Mouse (Mus musculus) layer of hippocampus, postnatal 25 days (tissue): ENCODE results near the gene March1. TPM values are rescaled to one million over a fixed set of nuclear protein-coding genes. Genes with fewer than 3 reads are reported as not detected.

Experiments used
- DNase-seq, 2 experiments: peaks; one replicate each; pipeline ENCODE4 v3.0.0; 2022; ENCODE audit warnings: mixed read lengths in 2 of 2, low spot score in 1 of 2; ENCODE audit errors: extremely low spot score in 1 of 2
- total RNA-seq, 2 experiments: library from RNA; stranded (reverse); gene quantifications; 2 replicates each; pipeline ENCODE4 v1.2.3; 2021

The March1 gene
- total RNA-seq, 2 experiments from 2014 or later: 44.7 to 49.5 TPM

DNA sequence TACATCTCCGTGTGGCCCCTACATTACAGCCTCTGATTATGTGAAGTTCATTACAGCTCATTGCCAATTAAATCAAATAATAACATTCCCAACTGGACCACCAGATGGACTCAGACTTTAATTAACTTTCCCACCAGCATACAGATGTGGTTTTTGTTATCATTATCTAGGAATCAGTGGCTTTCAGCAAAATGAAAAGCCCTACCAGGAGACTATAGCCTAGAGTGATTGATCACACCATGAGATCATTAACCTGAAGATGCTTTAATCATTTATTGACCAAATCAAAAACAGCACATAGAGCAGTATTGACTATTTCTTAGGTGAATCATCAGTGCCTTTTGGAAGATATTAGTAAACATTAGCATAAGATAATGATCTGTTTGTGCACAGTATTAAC lies 602.3 kb downstream of the March1 start:
- DNase-seq: no peak

DNA sequence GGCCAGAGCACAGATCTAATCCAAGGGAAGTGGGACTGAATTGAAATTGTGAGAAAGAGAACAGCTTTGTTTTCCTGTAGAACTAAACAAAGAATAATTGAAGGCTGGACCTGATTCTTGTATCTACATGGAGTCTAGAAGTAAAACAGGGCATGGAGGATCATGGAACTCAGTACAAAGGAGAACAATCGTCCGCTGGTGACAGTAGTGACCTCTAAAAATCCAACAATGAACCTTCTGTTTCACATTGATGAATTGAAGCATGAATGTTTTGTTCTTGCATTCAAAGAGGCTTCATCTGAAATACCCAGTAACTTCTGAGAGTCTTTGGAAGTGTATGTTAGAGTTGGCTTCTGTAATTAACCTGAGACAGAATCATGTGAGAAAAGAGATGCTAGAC lies 612.2 kb downstream of the March1 start:
- DNase-seq: no peak

DNA sequence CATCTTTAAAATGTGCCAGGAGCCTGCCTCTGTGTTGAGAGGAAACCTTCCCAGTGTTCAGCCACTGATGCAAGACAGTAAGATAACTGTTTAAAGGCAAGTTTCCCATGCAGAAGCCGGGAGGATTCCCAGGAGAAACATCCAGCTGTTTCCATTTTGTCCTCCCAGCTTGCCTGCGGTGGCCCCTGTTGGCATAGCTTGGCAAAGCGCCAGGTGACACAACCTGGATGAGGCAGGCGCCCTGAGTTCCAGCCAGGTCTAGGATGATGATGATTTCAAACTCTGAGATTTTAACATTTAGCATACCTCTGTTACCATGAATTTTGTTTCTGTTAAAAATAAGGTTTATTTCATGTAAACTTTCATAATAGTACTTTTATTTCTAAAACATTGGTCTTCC lies 651.8 kb downstream of the March1 start:
- DNase-seq: no peak

DNA sequence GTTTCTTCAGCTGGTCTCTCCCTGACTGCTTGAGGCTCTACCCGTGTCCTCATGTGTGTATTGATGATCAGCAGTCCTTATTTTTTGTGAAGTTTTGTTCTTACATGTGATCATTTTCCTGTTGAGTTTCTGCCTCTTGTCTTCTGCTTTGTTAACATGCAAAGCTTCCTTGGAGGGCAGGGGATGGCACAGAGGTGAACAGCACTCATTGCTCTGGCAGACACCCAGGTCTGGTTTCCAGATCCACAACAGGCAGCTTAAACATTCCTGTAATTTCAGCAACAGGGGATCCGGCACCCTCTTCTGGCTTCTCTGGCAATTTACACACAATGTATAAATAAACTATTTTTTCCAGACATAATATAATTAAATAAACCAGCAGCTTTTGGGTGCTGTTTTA lies 652.4 kb downstream of the March1 start:
- no peak for DNase-seq

DNA sequence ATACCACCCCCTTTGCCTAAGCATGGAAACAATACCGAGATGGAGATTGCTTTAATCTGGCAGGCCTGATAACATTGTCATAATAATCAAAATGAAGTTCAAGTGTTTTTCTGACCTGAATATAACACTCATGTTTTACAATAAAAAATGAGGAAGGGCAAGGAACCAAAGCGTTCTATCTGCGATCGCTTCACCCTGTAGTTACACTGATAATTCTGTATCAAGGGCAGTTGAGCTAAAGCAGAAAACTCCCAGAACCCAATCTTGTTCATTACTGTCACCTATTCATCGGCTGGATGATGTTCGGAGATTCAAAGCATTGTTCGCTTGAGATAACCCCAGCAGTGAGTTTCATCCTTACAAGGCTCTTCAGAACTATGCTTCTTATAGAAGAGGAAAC lies 700.1 kb downstream of the March1 start:
- no peak for DNase-seq

DNA sequence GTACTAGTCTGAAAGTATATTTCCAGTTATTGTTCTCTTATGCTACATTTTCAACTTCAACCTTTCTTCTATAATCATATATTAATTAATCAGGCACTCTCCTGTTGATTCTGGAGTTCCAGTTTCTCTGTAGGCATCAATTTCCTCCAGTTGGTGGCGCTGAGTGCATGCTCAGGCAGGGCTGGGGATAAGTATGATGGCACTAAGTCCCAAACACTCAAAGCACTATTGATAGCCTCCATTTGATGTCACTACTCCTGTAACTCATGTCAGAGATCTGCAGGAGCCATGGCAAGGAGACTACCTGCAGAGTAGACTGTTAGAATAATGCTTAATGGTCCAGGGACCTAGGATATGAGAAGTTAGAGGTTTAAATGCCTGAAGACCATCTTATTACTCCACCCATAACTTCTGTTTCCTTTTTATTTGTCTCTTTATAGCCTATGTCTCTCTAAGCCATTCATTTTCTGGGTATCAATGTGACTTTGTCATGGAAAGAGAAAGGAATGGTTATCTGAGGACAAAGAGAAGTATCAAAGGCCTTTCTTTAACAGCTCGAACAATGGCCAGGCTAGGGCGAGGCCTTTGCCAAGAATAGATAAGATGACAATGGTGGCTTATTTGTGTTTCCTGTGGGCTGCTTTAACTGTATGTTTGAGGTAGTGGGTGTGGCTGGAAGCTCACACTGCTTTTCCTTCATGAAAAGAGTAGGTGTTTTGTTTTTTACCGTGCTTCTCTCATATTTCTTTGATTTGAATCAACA lies 705.5 kb downstream of the March1 start:
- peak in 1 of 2 experiments; percentile 51 for DNase-seq

DNA sequence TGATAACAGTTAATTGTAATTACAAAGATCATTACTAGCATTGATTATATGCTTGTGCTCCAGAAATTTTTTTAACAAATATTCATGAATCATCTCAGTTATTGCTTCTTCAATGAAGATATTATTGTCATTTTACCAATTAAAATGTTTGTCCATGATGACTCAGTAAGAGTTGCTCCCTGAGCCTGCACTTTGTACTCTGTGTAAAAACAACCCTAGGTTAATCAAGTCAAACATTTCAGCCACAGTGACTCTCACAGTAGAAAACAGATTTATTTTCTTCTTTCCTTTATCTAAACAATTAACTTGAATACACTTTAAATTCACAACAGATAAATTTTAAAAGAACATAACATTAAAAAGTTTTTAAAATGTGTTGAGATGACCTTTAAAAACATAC lies 708.7 kb downstream of the March1 start:
- no peak for DNase-seq

DNA sequence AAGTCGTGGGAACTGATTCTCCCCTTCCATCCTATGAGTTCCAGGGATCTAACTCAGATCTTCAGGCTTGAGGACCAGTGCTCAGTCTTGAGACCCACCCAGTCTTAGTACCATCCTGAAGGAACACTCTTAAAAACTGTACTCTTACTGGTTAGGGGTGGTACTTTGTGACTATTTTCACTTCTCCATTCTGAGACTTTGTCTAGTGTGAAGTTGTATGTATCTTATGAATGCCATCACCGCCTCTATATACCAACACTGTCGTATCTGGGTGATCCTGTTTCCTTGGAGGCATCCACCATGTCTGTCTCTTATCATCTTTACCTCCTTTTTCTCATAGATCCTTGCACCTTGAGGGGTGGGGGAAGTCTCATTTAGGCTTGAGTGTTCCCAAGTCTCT lies 714.5 kb downstream of the March1 start:
- DNase-seq: no peak

DNA sequence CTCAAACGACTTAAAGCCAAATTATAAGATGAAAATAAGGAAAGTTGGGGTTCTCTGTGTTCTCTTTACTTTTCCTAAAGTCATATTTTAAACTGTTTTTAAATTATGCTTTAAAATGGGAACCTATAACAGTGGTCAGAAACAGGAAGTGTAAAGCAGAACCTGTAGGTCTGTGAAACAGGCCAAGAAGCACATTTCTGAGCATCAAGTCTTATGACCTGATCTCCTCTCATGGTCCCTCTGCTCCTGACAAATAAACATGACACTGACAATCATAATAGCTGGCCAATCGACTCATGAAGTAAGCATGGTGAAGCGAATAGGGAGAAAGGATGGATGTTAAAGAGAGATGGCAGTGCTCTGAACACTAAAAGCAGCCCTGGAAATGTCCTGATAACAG lies 716.6 kb downstream of the March1 start:
- DNase-seq: no peak

DNA sequence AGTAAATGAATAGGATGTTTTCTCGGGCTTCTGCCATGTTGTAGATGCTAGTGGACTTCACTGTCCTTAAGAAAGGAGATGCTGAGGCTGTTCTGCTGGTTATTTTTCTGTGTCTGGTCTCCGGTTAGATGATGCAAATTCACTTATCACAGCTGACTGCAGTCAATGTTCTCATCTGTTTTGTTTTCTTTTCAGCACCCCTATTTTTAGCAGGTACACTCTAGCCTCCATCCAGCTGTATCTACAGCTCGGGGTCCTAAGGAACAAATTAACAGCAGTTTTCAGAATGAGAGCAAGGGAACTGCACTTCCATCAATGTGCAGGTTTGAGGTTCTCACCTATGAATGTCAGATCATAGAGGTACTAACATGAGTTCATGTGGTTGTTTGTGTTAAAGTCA lies 721.9 kb downstream of the March1 start:
- DNase-seq: no peak

DNA sequence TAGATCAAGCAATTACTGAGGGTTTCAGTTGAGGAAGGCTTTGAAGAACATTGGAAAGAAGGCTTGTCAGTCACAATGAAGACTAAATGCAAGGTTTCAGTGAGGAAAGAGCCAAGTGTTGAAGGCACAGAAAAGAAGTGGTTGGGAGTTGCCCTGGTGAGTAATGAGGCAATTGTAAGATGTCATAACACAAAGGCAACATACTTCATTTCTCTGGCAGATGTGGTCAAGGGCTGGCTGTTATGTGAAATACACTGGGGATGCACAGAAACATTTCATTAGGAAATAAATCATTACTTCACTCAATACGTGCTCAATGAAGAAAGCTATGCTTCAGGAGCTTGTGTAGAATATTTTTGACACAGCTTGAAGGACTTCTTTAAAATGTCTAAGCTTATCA lies 725.2 kb downstream of the March1 start:
- DNase-seq: no peak

DNA sequence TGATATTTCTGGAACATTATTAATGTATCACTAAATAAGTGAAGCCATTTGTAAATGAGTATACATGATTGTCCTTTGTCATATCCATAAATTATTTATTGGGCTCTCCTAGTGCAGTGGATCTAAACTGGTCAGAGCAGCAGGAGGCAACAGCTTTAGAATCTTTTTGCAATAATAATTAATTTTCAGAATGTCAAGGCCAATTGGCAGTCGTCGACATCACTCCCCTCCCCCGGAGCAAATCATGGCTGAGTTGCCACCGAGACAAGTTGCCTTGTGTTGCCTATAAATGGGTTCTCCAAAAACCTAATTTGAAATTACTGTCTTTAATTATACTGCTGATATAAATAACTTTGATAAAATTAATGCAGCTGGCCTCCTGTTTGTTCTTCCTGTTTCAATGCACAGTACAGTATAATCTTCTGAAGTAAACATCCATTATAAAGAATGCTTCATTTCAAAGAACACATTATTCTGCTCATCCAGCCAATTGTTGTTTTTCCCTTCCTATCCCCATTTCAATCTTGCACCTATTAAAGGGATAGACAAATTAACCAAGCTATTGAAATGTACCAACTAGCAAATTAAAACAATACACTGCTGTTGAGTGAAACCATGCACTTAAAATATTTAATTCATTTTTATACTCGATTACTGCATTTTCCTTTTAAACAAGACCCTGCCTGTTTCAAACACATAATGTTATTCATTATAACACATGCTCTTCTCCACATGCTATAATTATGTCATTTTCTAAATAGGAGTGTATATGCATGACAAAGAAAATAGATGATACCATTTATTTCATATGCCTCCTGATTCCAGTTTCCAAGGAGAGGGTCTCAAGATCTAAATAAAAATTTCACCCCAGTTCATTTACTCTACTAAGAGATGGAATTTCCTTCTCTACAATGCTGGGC lies 745.4 kb downstream of the March1 start:
- DNase-seq: peak in 1 of 2 experiments; percentile 8

DNA sequence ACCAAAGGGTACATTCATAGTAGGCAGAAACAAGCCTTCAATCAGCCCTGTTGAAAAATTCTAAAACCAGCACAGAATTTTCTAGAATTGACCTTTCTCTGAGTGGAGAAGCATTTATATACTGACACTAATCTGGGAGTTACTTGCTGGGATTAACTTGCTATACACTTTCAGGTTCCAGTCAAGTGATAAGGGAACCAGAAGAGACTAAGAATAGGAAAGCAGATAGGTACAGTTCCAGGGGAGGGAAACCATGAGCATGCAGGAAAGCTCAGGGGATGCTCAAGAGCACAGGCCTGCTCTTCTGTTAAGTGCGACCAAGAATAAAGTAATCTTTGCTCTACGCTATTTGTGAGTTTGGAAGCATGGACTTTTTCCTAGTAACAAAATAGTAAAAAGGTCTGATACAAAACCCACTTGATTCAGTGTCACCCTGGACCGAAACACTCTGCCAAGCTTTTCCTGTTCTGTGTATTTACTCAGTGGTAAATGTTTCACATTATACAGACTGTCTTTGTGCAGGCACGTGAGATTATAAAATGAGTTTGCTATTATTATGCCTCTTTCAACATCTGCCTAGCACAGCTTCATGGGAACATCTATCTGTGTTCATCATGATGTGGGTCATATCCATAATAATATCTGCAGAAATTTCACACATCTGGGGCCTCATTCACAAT lies 766.1 kb downstream of the March1 start:
- no peak for DNase-seq

DNA sequence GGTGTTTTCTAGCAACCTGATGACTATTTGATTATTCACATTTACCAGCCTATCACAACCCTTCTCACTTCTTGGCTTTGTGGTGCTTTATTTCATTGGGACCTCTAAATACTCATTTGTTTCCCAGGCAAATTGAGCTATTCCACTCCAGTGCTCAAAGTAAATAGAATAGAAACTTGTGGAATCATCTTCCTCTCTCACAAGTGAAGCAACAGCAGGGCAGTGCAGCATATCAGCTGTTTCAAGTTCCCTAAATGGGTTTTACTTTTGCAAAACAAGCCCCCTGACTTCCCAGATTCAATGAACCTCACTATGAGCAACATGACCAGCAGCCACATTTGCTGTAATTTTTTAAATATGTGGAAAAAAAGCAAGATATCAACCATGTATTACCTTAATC lies 768.3 kb downstream of the March1 start:
- no peak for DNase-seq

DNA sequence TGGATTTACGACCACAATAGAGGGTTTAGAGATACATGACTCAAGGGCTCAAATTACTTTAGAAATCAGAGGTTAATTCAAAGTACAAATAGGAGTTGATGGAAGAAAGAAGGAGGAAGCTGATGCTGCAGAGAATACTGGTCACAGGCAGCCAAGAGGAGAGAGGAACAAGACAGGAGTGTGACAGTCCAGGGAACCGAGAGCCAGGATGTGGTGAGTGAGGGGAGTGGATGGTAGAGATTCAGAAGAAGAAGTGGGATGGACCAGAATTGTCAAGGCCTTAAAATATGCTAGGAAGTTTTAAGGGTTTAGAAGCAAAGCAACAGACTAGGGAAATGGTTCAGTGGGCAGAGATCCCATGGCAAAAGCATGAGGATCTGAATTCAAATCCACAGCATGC lies 771.0 kb downstream of the March1 start:
- DNase-seq: no peak

DNA sequence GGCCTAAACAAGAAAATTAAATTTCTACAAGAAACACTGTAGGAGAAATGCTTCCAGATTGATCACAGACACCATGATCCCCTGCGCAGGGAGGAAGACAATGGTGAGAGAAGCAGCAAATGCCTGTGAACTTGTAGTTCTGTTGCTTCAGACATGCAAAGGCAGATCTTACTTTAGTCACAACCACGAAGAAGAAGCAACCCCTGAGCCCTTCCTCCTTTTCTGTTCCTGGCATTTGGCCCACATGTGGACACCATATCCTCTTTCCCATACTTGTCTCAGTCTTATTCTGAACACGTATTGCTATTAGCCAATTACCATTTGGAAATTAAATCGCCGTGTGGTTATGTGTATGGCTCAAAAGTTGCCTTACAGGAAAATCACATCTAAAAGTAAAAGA lies 773.9 kb downstream of the March1 start:
- no peak for DNase-seq

DNA sequence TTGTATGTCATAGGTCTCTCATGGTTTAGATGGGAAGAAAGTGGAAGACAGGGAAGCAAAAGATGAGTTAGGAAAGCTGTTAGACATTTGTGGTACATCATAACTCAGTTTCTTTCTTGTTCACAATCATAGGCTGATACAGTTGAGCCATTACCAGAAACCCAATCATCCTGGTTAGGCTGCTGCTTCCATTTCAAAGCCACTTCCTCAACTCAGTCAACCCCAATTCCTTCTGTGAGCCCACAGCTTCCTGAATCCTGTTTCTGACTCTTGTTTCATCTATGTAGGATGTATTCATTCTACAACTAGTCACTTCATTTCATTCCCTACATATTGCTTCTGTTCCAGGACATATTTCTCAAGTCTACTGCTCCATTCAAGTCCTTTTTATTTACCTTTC lies 775.2 kb downstream of the March1 start:
- DNase-seq: no peak

DNA sequence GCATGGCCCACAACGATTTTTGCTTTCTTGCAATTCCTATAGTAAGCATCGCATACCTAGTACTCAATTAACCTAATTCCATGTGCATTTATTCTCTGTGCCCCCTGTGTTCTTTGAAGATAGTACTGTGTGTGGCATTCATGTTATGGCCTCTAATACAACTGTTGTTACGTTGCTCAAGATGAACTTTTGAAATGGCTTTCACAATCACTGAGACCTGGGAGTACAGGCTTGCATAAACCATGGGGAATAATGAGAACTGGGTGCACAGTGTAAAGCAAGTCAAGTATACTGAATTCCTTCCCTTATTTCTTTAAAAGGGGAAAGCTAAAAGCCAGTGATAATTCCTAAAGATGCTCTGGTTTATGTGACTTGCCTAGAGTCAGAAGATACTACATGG lies 776.4 kb downstream of the March1 start:
- DNase-seq: no peak

DNA sequence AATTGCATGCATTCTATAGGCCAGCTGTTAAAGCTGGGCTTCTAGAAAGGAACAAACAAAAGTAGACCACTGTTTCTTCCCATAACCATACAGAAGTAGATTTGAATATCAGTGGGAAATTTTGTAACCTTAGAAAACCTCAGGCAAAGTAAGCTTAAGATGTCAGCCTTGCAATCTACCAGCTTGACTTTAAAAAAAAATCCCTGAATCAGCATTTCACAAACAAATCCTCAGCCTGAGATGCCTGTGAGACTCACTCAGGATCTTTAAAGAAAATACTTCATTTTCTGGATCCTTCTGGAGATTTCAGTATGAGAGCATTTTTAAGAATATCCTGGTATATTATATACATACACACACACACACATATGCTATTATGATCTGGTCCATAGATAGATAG lies 780.1 kb downstream of the March1 start:
- DNase-seq: no peak

DNA sequence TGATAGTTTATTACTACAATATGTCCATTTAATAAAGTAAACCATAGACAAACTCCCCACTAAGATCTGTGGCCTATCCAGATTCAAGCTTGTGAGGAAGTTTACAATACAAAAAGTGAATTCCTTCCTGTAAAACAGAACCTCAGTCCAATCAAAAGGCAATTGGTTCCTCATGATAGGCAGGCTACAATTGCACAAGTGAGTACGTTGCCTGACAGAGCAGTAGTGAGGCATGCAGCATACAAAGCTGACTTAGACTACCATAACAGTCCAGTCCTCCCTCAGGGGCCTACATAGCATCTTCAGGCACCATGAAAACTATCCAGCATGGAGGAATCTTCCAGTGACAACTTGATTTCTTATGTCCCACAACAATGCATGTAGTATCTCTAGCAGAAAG lies 782.4 kb downstream of the March1 start:
- no peak for DNase-seq

DNA sequence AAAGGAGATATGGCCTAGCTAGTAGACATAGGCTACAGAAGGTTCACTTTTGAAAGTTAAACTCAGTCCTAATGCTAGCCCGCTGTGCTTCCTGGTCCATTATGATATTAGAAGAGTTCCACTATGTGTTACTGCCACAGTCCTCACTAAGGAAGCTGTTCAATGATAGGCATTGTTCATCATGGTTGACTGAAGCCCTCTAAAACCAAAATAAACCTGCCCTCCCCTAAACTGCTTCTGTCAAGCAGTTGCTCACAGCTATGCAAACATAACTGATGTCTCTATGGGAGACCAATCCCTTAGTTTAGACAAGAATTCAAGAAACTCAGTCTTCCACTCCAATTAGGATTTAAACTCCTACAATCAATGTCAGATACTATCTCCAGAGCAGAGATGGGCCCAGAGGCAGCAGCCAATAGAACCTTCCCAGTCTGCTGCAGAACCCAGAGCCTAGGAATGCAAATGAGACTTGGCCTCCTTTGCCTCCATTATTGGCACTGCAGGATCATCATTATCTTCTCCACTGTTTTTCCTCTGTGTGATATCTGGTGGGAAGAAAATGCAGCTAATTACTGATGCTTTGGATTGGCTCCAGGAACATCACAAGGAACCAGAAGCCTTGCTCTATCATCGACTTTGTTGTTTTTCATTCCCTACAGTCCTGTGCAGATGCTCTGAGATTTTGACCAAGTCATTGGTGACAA lies 787.2 kb downstream of the March1 start:
- no peak for DNase-seq
